Mouse (Mus musculus): ENCODE results near the gene Kcnc3. TPM values are rescaled to one million over a fixed set of nuclear protein-coding genes. Genes with fewer than 3 reads are reported as not detected.

Kcnc3 gene
- polyA plus RNA-seq (2012; rRNA removed): 0.16 and 0.24 TPM in 2 replicates

DNA sequence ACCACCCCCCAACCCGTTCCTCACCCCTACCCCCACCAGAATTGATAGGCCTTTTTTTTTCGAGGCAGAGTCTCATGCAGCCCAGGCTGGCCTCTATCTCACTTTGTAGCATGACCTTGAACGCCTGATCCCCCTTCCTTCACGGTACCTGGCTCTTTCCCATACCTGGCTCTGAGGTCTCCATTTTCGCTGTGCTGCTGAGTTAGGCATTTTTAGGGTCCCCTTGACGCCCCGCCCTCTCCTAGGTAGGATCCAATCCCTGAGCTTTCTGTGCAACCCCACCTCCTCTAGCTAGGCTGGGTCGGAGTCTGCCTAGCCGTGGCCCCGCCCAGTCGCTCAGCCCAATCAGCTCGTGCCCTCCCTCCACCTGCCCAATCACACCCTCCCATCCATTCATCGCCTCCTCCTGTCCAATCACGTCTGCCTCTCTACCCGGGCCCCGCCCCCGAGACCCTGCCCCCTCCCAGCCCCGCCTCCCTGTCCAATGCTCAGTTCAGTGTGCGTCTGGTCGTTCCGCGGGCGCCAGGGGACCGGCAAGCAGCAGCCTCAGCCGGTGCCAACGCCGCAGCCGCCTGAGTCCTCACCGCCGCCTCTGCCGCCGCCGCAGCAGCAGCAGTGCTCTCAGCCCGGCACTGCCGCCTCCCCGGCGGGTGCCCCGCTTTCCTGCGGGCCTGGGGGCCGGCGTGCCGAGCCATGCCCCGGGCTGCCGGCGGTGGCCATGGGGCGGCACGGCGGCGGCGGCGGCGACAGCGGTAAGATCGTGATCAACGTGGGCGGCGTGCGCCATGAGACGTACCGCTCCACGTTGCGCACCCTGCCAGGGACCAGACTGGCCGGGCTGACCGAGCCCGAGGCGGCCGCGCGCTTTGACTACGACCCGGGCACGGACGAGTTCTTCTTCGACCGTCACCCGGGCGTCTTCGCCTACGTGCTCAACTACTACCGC is at the start of gene Kcnc3:
Gene Kcnc3, plus strand, starts transcription at position 263 of the 946 bp plus-strand sequence.

DNA sequence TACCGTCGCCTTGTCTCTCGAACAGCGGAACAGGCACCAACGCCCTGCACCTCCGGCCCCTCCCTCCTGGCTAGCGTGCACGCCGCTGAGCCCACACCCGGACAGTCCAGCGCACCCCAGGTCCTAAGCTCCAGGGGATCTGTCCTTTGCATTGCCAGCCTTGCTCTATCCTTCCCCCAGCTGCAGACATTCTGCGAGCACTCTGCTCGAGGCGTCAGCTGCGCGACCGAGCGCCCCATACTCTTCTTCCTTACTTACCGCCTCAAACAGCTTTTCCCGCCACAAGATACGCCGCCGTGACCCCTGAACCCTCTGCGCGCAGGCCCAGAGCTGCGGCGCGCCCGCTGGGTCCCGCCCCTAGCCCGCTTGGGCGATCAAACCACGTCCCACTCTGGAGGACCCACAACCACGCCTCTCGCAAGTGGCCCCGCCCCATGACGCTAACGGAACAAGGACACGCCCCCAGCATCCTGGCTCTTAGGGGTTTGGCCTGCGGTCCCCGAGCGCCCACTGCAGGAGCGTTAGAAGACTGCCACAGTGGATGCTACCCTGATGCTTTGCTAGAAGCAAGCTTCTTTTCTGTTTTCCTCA is 41.9 kb upstream of the Kcnc3 start, which contains the start of gene Pold1:
Gene Pold1, minus strand, starts transcription at position 353 of the 591 bp plus-strand sequence.

DNA sequence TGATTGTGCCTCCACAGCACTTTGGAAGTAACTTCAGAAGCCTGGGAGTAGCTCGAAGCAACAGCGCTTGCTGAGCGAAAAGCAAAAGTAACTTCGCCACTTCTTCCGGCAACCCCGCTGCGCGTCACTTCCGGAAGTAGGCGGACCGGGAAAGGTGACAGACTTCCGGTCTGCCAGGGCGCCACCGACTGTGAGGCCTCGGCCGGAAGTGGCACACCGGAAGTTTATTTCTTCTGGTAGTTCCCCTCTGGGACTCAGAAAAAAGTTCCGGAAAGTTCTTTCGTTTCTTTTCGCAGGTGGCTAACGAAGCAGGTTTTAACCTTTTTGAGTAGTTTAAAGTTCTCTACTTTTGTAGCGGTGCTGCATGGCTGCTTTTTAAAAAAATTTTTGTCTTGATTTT is 36.6 kb upstream of the Kcnc3 start, which contains the start of gene Nr1h2:
Gene Nr1h2, minus strand, starts transcription at position 126 of the 400 bp plus-strand sequence.

DNA sequence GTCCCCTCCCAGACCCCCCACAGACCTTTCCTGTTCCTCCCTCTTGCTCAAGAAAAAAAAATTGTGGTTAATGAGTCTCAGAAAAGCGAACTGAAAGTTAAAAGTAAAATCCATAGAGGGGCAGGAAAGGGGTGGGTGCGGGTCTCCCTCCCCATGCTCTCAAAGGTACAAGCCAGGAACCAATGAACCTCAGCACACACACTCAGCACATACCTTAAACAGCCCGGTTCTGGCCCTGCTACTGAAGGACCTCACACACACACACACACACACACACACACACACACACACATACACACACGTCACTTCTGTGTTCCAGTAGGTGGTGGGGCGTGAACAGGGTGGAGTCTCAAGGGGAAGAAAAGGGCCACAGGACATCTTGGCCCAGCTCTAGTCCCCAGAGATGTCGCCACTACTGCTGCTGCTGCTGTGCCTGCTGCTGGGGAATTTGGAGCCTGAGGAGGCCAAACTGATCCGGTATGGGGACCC is 18.2 kb upstream of the Kcnc3 start, which contains the start of gene Napsa:
Gene Napsa, plus strand, starts transcription at position 168 of the 489 bp plus-strand sequence.

Other genes with a start within 250 kb of the Kcnc3 start
- gene Syt3, start 206.6 kb upstream of the Kcnc3 start, polyA plus RNA-seq (2012; rRNA removed): 0.02 TPM in 2 replicates
- gene 1700008O03Rik, start 204.8 kb upstream of the Kcnc3 start, polyA plus RNA-seq (2012; rRNA removed): 0.12 and 0.18 TPM in 2 replicates
- gene Lrrc4b, start 161.6 kb upstream of the Kcnc3 start, polyA plus RNA-seq (2012; rRNA removed): 0.02 and 0.09 TPM in 2 replicates
- gene Aspdh, start 125.3 kb upstream of the Kcnc3 start, polyA plus RNA-seq (2012; rRNA removed): 6.9 and 9.4 TPM in 2 replicates
- 183 and 206 TPM in 2 replicates for gene Josd2, start 122.7 kb upstream of the Kcnc3 start, polyA plus RNA-seq (2012; rRNA removed)
- 39.1 and 45.1 TPM in 2 replicates for gene Emc10, start 94.1 kb upstream of the Kcnc3 start, polyA plus RNA-seq (2012; rRNA removed)
- 1.5 and 1.6 TPM in 2 replicates for gene Fam71e1, start 94.1 kb upstream of the Kcnc3 start, polyA plus RNA-seq (2012; rRNA removed)
- 0.01 TPM in 1 of 2 replicates, not detected in the other for gene Mybpc2, start 66.0 kb upstream of the Kcnc3 start, polyA plus RNA-seq (2012; rRNA removed)
- gene Spib, start 58.6 kb upstream of the Kcnc3 start, polyA plus RNA-seq (2012; rRNA removed): 0.14 and 0.18 TPM in 2 replicates
- gene Pold1, start 41.8 kb upstream of the Kcnc3 start, polyA plus RNA-seq (2012; rRNA removed): 44.8 and 45.0 TPM in 2 replicates
- gene Nr1h2, start 36.7 kb upstream of the Kcnc3 start, polyA plus RNA-seq (2012; rRNA removed): 27.6 and 31.6 TPM in 2 replicates
- gene Napsa, start 18.3 kb upstream of the Kcnc3 start, polyA plus RNA-seq (2012; rRNA removed): 3.9 and 5.2 TPM in 2 replicates
- 0.08 and 0.23 TPM in 2 replicates for gene Myh14, start 80.2 kb downstream of the Kcnc3 start, polyA plus RNA-seq (2012; rRNA removed)
- not detected in 2 replicates for gene Izumo2, start 118.1 kb downstream of the Kcnc3 start, polyA plus RNA-seq (2012; rRNA removed)
- gene Vrk3, start 157.7 kb downstream of the Kcnc3 start, polyA plus RNA-seq (2012; rRNA removed): 20.0 and 23.5 TPM in 2 replicates
- gene Zfp473, start 160.4 kb downstream of the Kcnc3 start, polyA plus RNA-seq (2012; rRNA removed): 0.95 and 1.0 TPM in 2 replicates
- gene Nup62, start 225.4 kb downstream of the Kcnc3 start, polyA plus RNA-seq (2012; rRNA removed): 41.2 and 48.8 TPM in 2 replicates
- gene Il4i1, start 225.7 kb downstream of the Kcnc3 start, polyA plus RNA-seq (2012; rRNA removed): 0.40 and 0.41 TPM in 2 replicates
- 27.2 and 29.9 TPM in 2 replicates for gene Atf5, start 226.0 kb downstream of the Kcnc3 start, polyA plus RNA-seq (2012; rRNA removed)